Mouse (Mus musculus) hindbrain, postnatal 0 days (tissue): ENCODE results near the gene Kcnj4. TPM values are rescaled to one million over a fixed set of nuclear protein-coding genes. Genes with fewer than 3 reads are reported as not detected.

ENCODE experiments used
- ATAC-seq: fragments of 200-750 bp; cut with Nextera tagmentation; 2 replicates; pipeline ENCODE4 v1.8.0; 2017; ENCODE audit warnings: mild to moderate bottlenecking, moderate TSS enrichment, moderate library complexity
- DNase-seq: peaks from one replicate; pipeline ENCODE4 v3.0.0-alpha.2; 2015; ENCODE audit warnings: low spot score
- H3K27ac ChIP-seq: fragments of 300-500 bp; sonication (generic); 2 replicates; pipeline ENCODE4 v1.5.1; 2014; ENCODE audit warnings: mild to moderate bottlenecking
- H3K27me3 ChIP-seq: fragments of 300-500 bp; sonication (generic); 2 replicates; pipeline ENCODE4 v1.6.1; 2014; ENCODE audit warnings: low read length, mixed read lengths; ENCODE audit not compliant: insufficient read depth
- H3K36me3 ChIP-seq: fragments of 300-500 bp; sonication (generic); 2 replicates; pipeline ENCODE4 v1.6.1; 2014; ENCODE audit warnings: low read length, mixed read lengths; ENCODE audit not compliant: insufficient read depth
- H3K4me1 ChIP-seq: fragments of 300-500 bp; sonication (generic); 2 replicates; pipeline ENCODE4 v1.6.1; 2014; ENCODE audit warnings: antibody characterized with exemption, low read length, mixed read lengths; ENCODE audit not compliant: insufficient read depth
- H3K4me2 ChIP-seq: fragments of 300-500 bp; sonication (generic); 2 replicates; pipeline ENCODE4 v1.6.1; 2014; ENCODE audit warnings: low read depth, mild to moderate bottlenecking, low read length, moderate library complexity, mixed read lengths
- H3K4me3 ChIP-seq: fragments of 300-500 bp; sonication (generic); 2 replicates; pipeline ENCODE4 v1.5.1; 2014; ENCODE audit warnings: low read length
- H3K9ac ChIP-seq: fragments of 300-500 bp; sonication (generic); replicated peaks from 2 replicates; pipeline ENCODE4 v1.6.1; 2014; ENCODE audit warnings: mild to moderate bottlenecking, low read length, moderate library complexity, mixed read lengths
- H3K9me3 ChIP-seq: fragments of 300-500 bp; sonication (generic); 2 replicates; pipeline ENCODE4 v1.6.1; 2016; ENCODE audit warnings: low read length, mixed read lengths
- CTCF ChIP-seq: IDR thresholded peaks from 2 replicates; pipeline ENCODE4 v1.5.1; 2016; ENCODE audit warnings: antibody characterized with exemption, control low read depth, low read depth
- WGBS: fragments of 180-500 bp; shearing (Covaris S2); extraction: QIAGEN DNeasy Blood & Tissue Kit; methylation state at CpG from one replicate; pipeline ENCODE4 v1.1.7; 2014; 5-methylcytosine and 5-hydroxymethylcytosine counted together
- polyA plus RNA-seq: library from polyadenylated mRNA; unstranded; fragments of >200 nt; fragmentation: Nextera tagmentation; extraction: Ambion mirVana; gene quantifications from 2 replicates; pipeline ENCODE4 v1.2.1, GENCODE M21; 2015
- total RNA-seq: library from RNA; depleted of rRNA; stranded (reverse); fragments of >200 nt; gene quantifications from 2 replicates; pipeline ENCODE4 v1.2.3, GENCODE M21; 2014

Gene Kcnj4
- total and polyA plus RNA-seq, 2 experiments from 2014 or later, result 0.94 TPM; not detected in 1

DNA sequence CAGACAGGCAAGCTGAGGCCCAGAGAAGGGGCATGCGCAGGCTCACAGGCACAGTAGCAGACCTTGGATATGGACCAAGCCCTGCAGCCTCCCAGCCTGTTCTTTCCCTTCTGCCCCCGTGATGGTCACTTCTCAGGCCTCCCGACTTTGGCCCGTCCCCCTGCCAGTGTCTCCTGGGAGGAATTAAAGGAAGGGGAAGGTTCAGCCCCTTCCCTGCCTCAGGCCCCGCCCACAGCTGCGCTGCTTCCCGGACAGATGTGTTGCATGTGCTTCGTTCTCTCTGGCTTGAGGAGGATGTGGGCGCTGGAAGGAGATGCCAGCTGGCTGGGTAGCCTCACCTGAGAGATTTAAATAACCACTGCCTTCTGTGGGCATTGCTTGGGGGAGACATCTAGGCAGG, 8.9 kb upstream of the Kcnj4 start:
- Histone ChIP-seq H3K4me2 (no peak overlapping the region), H3K27ac (no peak overlapping the region), H3K9me3 (no peaks in the 10 kb centered on the region), H3K9ac (no peak overlapping the region), H3K4me3 (no peak overlapping the region), H3K36me3 (no peaks in the 10 kb centered on the region), H3K27me3 (peaks cover 43% of the 10 kb centered on the region), H3K4me1 (no peaks in the 10 kb centered on the region)
- ATAC-seq (no peak), DNase-seq (no peak)
- WGBS, result 13% methylated on average over 9 of the region's 9 CpGs
- no peak for TF ChIP-seq CTCF

DNA sequence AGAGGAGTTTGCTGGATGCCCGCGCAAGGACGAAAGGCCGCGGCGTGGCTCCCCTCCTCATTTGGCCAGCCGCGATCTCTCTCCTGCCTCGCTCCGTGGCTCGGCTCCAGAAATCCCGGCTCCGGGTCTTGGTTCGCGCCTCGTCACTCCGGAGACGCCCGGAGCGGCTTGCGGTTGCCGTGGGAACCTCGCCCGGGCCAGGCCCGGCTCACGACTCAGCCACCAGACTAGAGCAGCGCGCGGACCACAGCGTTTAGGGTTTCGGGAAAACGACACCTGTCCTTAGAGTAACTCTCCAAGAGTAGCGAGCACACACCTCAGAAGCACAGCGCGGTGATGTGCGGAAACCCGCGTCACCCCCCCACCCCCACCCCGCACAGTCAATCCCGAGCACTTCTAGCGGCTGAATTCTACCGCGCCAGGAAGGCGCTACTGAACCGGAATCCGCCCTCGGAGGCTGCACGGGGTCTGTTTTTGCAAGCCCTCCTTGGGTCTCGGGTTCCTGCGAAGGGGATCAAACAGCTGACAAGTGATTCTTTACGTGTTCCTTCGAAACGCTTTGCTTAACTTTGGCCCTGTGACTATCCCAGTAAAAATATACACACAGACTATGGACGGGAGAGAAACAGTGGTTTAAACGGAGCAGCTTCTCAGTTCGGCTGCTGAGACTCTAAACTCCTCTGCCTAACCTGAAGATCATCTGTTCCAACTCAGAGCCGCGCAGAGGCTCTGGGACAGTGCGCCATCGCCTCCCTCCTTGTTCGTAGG, 6.7 kb upstream of the Kcnj4 start:
- ATAC-seq, result peak; percentile 90
- H3K27me3 ChIP-seq, result peaks cover 39% of the 10 kb centered on the region
- no peak for TF ChIP-seq CTCF

DNA sequence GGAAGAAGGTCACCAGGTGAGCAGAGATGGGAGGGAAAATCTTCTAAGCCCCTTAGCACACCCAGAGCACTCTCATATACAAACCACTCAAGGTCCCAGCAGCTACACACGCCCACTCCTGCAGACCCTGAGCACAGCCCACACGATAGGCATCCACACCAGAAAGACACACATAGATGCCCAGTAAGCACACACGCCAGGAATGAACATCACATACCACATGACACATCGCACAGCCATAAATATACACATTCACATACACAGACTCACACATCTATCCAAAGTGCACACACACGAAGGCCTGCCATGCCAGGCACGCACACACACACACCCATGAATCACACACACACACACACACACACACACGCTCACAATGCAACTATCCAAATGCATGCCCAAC, 5.4 kb upstream of the Kcnj4 start:
- DNase-seq, result no peak
- Histone ChIP-seq H3K4me1 (no peaks in the 10 kb centered on the region), H3K4me2 (no peak overlapping the region), H3K9me3 (no peaks in the 10 kb centered on the region), H3K27ac (no peak overlapping the region), H3K27me3 (peaks cover 37% of the 10 kb centered on the region), H3K9ac (no peak overlapping the region), H3K36me3 (no peaks in the 10 kb centered on the region), H3K4me3 (no peak overlapping the region)
- TF ChIP-seq CTCF, result no peak
- ATAC-seq, result no peak
- 83% methylated on average over 7 of the region's 7 CpGs for WGBS

More for the DNA sequence above, 6.7 kb upstream of the Kcnj4 start:
- Histone ChIP-seq H3K4me3 (peak overlapping the region; percentile 40), H3K4me1 (no peaks in the 10 kb centered on the region), H3K9me3 (no peaks in the 10 kb centered on the region), H3K36me3 (no peaks in the 10 kb centered on the region), H3K9ac (0 out of 2 replicates have a peak overlapping the region, but pooled peaks have one; percentile 7), H3K4me2 (peak overlapping the region; percentile 73), H3K27ac (no peak overlapping the region)
- 2% methylated on average over 61 of the region's 61 CpGs for WGBS
- DNase-seq, result peak; percentile 95

DNA sequence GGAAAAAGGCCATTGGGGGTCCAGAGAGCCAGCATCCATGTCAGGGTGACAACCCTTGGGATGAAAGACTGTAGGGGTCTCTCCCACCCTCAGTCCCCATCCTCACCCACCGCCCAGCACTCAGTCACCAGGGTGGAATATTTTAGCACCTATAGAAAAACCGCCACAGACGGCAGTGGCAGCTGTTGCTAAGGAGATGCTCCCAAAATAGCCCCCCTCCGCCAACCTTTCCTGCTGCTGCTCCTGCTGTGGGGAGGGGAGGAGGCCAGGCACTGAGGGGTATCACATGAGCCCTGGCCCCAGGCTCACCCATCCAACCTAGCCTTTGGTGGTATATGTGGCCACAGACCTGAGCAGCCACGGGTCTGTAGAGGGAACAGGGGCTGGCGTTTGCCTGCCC, 5.0 kb upstream of the Kcnj4 start:
- H3K4me2 ChIP-seq, result no peak overlapping the region
- WGBS, result 37% methylated on average over 6 of the region's 6 CpGs
- no peak for TF ChIP-seq CTCF
- H3K4me3 ChIP-seq, result no peak overlapping the region
- H3K27ac ChIP-seq, result no peak overlapping the region
- H3K27me3 ChIP-seq, result peaks cover 40% of the 10 kb centered on the region
- DNase-seq (no peak), ATAC-seq (no peak)
- H3K9me3 ChIP-seq, result no peaks in the 10 kb centered on the region
- H3K4me1 ChIP-seq, result no peaks in the 10 kb centered on the region
- H3K9ac ChIP-seq, result no peak overlapping the region
- no peaks in the 10 kb centered on the region for H3K36me3 ChIP-seq

DNA sequence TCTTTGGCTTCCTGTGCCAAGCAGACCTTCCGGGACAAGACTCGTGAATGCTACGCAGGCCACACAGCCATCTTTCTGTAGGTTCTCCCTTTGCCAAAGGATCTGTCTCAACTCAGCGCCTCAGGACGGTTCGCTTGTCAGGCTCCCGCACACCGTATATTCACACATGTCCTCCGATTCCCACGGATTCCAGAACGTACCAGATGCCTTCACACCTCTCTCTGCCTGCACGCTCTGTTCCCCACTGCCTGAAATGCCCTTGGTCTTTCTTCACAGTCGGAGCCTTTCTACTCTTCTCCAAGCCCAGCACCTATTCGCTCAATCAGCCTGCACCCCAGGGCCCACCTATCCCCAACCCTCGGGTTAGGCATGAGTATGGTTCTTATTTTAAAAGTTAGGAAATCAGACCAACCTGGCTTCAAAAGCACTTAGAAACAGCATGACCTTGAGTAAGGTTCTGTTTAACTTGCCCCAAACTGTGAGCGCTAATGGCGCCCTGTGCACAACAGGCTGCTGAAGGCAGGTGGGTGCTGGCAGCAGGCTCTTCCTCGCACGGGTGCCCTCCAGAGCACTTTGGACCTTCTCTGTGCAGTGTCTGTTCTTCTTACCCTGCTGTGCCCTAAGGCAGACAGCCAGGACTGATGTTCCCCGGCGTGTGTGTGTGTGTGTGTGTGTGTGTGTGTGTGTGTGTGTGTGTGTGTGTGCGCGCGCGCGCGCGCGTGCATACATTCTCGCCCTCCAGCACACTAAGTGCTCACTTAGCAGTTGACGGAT, 2.2 kb upstream of the Kcnj4 start:
- ATAC-seq (no peak), DNase-seq (no peak)
- H3K4me2 ChIP-seq, result no peak overlapping the region
- TF ChIP-seq CTCF, result no peak
- H3K27ac ChIP-seq, result no peak overlapping the region
- no peak overlapping the region for H3K4me3 ChIP-seq
- no peaks in the 10 kb centered on the region for H3K4me1 ChIP-seq
- H3K27me3 ChIP-seq, result peaks cover 37% of the 10 kb centered on the region
- H3K36me3 ChIP-seq, result no peaks in the 10 kb centered on the region
- H3K9ac ChIP-seq, result no peak overlapping the region
- 50% methylated on average over 31 of the region's 31 CpGs for WGBS
- H3K9me3 ChIP-seq, result no peaks in the 10 kb centered on the region

GRCm38 (mm10) chr15:79506460-79506859, 1.4 kb upstream of the Kcnj4 start:
- peaks cover 37% of the 10 kb centered on the region for H3K27me3 ChIP-seq
- no peaks in the 10 kb centered on the region for H3K36me3 ChIP-seq
- no peaks in the 10 kb centered on the region for H3K9me3 ChIP-seq
- H3K4me1 ChIP-seq, result no peaks in the 10 kb centered on the region
- no peak overlapping the region for H3K4me2 ChIP-seq
- no peak for TF ChIP-seq CTCF
- ATAC-seq, result no peak
- WGBS, result 36% methylated on average over 7 of the region's 7 CpGs
- no peak for DNase-seq
- no peak overlapping the region for H3K27ac ChIP-seq
- no peak overlapping the region for H3K9ac ChIP-seq
- no peak overlapping the region for H3K4me3 ChIP-seq
